Mouse (Mus musculus) kidney, embryonic 16.5 days (tissue): ENCODE data around the gene Marcksl1. TPM values are rescaled to one million over a fixed set of nuclear protein-coding genes. Genes with fewer than 3 reads are reported as not detected.

Experiments used
- ATAC-seq: fragments of 200-750 bp; cut with Nextera tagmentation; 2 replicates; pipeline ENCODE4 v1.8.0; 2017; ENCODE audit warnings: moderate TSS enrichment; ENCODE audit not compliant: low FRiP score, low TSS enrichment
- H3K27ac ChIP-seq: fragments of 300-500 bp; sonication (generic); 2 replicates; pipeline ENCODE4 v1.5.1; 2014; ENCODE audit warnings: low read length
- H3K27me3 ChIP-seq: fragments of 300-500 bp; sonication (generic); 2 replicates; pipeline ENCODE4 v1.6.1; 2014; ENCODE audit warnings: low read length, control low read depth, mixed read lengths; ENCODE audit not compliant: insufficient read depth
- H3K36me3 ChIP-seq: fragments of 300-500 bp; sonication (generic); 2 replicates; pipeline ENCODE4 v1.6.1; 2014; ENCODE audit warnings: low read length, control low read depth, mixed read lengths; ENCODE audit not compliant: insufficient read depth
- H3K4me1 ChIP-seq: fragments of 300-500 bp; sonication (generic); 2 replicates; pipeline ENCODE4 v1.6.1; 2014; ENCODE audit warnings: low read length, control low read depth, mixed read lengths; ENCODE audit not compliant: insufficient read depth
- H3K4me2 ChIP-seq: fragments of 300-500 bp; sonication (generic); replicated peaks from 2 replicates; pipeline ENCODE4 v1.6.1; 2014; ENCODE audit warnings: low read depth, low read length
- H3K4me3 ChIP-seq: fragments of 300-500 bp; sonication (generic); 2 replicates; pipeline ENCODE4 v1.5.1; 2014; ENCODE audit warnings: mild to moderate bottlenecking, low read length
- H3K9ac ChIP-seq: fragments of 300-500 bp; sonication (generic); replicated peaks from 2 replicates; pipeline ENCODE4 v1.6.1; 2014; ENCODE audit warnings: low read length
- H3K9me3 ChIP-seq: fragments of 300-500 bp; sonication (generic); 2 replicates; pipeline ENCODE4 v1.6.1; 2016; ENCODE audit warnings: low read length, control low read depth
- WGBS: fragments of 180-500 bp; shearing (Covaris S2); extraction: QIAGEN DNeasy Blood & Tissue Kit; methylation state at CpG from one replicate; pipeline ENCODE4 v1.1.7; 2014; 5-methylcytosine and 5-hydroxymethylcytosine counted together
- polyA plus RNA-seq: library from polyadenylated mRNA; unstranded; fragments of >200 nt; fragmentation: Nextera tagmentation; extraction: Ambion mirVana; gene quantifications from 2 replicates; pipeline ENCODE4 v1.2.1, GENCODE M21; 2015

Marcksl1 gene
- polyA plus RNA-seq, 1 experiment from 2014 or later: 761 TPM

GRCm38 (mm10) chr4:129555421-129555861 lies 42.1 kb downstream of the Marcksl1 start:
- Histone ChIP-seq H3K4me2 (peak overlapping the region; percentile 87), H3K4me3 (peak overlapping the region; percentile 69), H3K27ac (peak overlapping the region; percentile 86), H3K9ac (peak overlapping the region; percentile 77), H3K9me3 (no peaks in the 10 kb centered on the region), H3K4me1 (peaks cover 24% of the 10 kb centered on the region), H3K36me3 (no peaks in the 10 kb centered on the region), H3K27me3 (no peaks in the 10 kb centered on the region)
- peak; percentile 39 for ATAC-seq
- 3% methylated on average over 16 of the region's 16 CpGs for WGBS

GRCm38 (mm10) chr4:129555862-129556531 lies 42.6 kb downstream of the Marcksl1 start:
- Histone ChIP-seq H3K9ac (peak overlapping the region; percentile 77), H3K27ac (peak overlapping the region; percentile 86), H3K9me3 (no peaks in the 10 kb centered on the region), H3K4me3 (peak overlapping the region; percentile 69), H3K36me3 (no peaks in the 10 kb centered on the region), H3K27me3 (no peaks in the 10 kb centered on the region), H3K4me2 (peak overlapping the region; percentile 87), H3K4me1 (peaks cover 24% of the 10 kb centered on the region)
- peak; percentile 74 for ATAC-seq
- WGBS: under 1% methylated on average over 24 of the region's 24 CpGs

GRCm38 (mm10) chr4:129556532-129557223 lies 43.3 kb downstream of the Marcksl1 start:
- Histone ChIP-seq H3K36me3 (no peaks in the 10 kb centered on the region), H3K9ac (peak overlapping the region; percentile 77), H3K27ac (peak overlapping the region; percentile 79), H3K4me3 (peak overlapping the region; percentile 69), H3K4me1 (peaks cover 24% of the 10 kb centered on the region), H3K4me2 (peak overlapping the region; percentile 87), H3K9me3 (no peaks in the 10 kb centered on the region), H3K27me3 (no peaks in the 10 kb centered on the region)
- peak; percentile 80 for ATAC-seq
- WGBS: 6% methylated on average over 31 of the region's 33 CpGs

- no peaks in the 10 kb centered on the region for H3K36me3 ChIP-seq
- no peaks in the 10 kb centered on the region for H3K9me3 ChIP-seq
- no peak overlapping the region for H3K4me3 ChIP-seq
- peaks cover 24% of the 10 kb centered on the region for H3K4me1 ChIP-seq
- peak overlapping the region; percentile 79 for H3K27ac ChIP-seq
- H3K9ac ChIP-seq: peak overlapping the region; percentile 77
- ATAC-seq: 0 out of 2 replicates have a peak, but pooled peaks have one; percentile 16
- no peaks in the 10 kb centered on the region for H3K27me3 ChIP-seq
- WGBS: 52% methylated on average over 9 of the region's 9 CpGs
- peak overlapping the region; percentile 87 for H3K4me2 ChIP-seq
These were observed 44.0 kb downstream of the Marcksl1 start for GRCm38 (mm10) chr4:129557256-129557808.

- Histone ChIP-seq H3K9ac (no peak overlapping the region), H3K4me3 (no peak overlapping the region), H3K27ac (no peak overlapping the region), H3K36me3 (no peaks in the 10 kb centered on the region), H3K4me1 (peaks cover 28% of the 10 kb centered on the region), H3K4me2 (no peak overlapping the region), H3K27me3 (no peaks in the 10 kb centered on the region), H3K9me3 (no peaks in the 10 kb centered on the region)
- WGBS: 81% methylated on average over 12 of the region's 12 CpGs
- ATAC-seq: no peak
These were observed 45.1 kb downstream of the Marcksl1 start for GRCm38 (mm10) chr4:129558321-129558955.

GRCm38 (mm10) chr4:129561184-129561583 lies 47.8 kb downstream of the Marcksl1 start:
- Histone ChIP-seq H3K27me3 (no peaks in the 10 kb centered on the region), H3K9me3 (no peaks in the 10 kb centered on the region), H3K9ac (no peak overlapping the region), H3K36me3 (no peaks in the 10 kb centered on the region), H3K4me2 (no peak overlapping the region), H3K4me3 (no peak overlapping the region), H3K4me1 (peaks cover 19% of the 10 kb centered on the region), H3K27ac (no peak overlapping the region)
- WGBS: 74% methylated on average over 5 of the region's 5 CpGs
- no peak for ATAC-seq

- Histone ChIP-seq H3K27me3 (no peaks in the 10 kb centered on the region), H3K4me3 (no peak overlapping the region), H3K9ac (no peak overlapping the region), H3K36me3 (no peaks in the 10 kb centered on the region), H3K9me3 (no peaks in the 10 kb centered on the region), H3K27ac (peak overlapping the region; percentile 44; the same call in 1 of the 2 replicates), H3K4me1 (peaks cover 6% of the 10 kb centered on the region), H3K4me2 (no peak overlapping the region)
- peak; percentile 87 for ATAC-seq
- 21% methylated on average over 8 of the region's 8 CpGs for WGBS
These were observed 50.3 kb downstream of the Marcksl1 start for GRCm38 (mm10) chr4:129563718-129564117.

- Histone ChIP-seq H3K36me3 (no peaks in the 10 kb centered on the region), H3K4me2 (no peak overlapping the region), H3K4me3 (no peak overlapping the region), H3K9ac (no peak overlapping the region), H3K9me3 (no peaks in the 10 kb centered on the region), H3K27ac (no peak overlapping the region), H3K4me1 (peaks cover 6% of the 10 kb centered on the region), H3K27me3 (no peaks in the 10 kb centered on the region)
- 81% methylated on average over 6 of the region's 6 CpGs for WGBS
- ATAC-seq: no peak
These were observed 51.8 kb downstream of the Marcksl1 start for GRCm38 (mm10) chr4:129565139-129565538.
